Mouse (Mus musculus): ENCODE results near the gene Vgll4. TPM values are rescaled to one million over a fixed set of nuclear protein-coding genes. Genes with fewer than 3 reads are reported as not detected.
"Not testable (repeated sequence)": the region's sequence is repeated elsewhere in the genome, so short reads cannot be mapped to it uniquely, and the experiment has no call there.

Vgll4 gene
- total RNA-seq, 2 experiments from 2014 or later: 42.2 to 48.2 TPM

- no peak for DNase-seq (ENCODE audit: low spot score in 2 of 2)
These were observed 70.1 kb downstream of the Vgll4 start for GRCm38 (mm10) chr6:114899652-114900051.

DNA sequence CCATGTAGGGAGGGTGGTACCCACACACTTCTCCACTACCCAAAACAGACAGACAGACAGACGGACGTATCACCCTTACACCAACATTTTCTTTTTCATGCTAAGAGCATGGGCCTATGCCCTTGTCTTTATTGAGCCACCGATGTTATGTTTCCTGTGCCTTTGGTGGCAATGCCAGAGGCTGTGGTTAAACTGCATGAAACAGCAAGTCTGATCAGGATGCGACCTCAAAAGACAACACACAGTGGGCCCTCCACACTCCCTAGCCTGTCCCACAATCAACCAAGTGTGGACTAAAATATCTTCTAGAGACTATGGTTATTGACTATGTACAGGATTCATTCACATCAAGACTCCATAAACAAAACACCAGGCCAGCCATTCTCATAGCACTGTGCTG lies 70.8 kb downstream of the Vgll4 start:
- no peak for DNase-seq (ENCODE audit: low spot score in 2 of 2)

DNA sequence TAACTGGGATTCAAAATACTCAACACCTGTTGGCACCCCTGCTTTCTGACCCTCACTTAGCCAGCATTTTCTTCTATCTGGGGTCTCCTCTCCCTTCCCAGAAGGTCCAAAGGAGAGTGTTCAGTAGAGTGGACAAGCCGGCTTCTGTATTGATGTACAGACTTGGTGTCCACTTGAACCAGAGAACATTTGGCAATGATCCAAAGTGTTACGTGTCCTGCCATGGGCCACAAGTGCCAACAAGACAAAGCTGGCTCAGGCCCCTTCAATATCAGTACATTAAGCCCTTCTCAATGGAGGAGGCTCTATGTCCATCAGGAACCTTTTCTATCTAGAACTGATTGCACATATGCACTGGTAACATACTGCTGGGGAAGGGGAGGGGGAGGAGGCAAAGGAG lies 73.5 kb downstream of the Vgll4 start:
- DNase-seq (ENCODE audit: low spot score in 2 of 2): no peak

DNA sequence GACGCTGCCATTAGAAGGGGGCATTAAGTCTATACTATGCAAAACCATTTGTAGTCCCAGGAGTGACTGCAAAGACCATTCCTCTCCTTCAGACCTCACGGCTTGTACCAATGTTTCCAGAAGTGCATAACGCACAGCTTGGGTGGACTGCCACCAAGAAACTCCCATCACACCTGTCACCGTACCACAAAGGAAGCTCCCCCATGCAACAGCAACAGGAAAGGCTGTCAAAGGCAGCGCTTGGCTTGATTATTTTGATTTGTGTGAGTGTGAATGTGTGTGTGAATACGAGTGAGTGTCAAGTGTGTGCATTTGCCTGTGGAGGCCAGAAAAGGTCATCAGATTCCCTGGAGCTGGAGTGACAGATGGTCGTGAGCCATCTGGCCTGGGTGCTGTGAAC lies 74.6 kb downstream of the Vgll4 start:
- no peak for DNase-seq (ENCODE audit: low spot score in 2 of 2)

GRCm38 (mm10) chr6:114894548-114895106 lies 75.2 kb downstream of the Vgll4 start:
- DNase-seq (ENCODE audit: low spot score in 2 of 2): no peak

DNA sequence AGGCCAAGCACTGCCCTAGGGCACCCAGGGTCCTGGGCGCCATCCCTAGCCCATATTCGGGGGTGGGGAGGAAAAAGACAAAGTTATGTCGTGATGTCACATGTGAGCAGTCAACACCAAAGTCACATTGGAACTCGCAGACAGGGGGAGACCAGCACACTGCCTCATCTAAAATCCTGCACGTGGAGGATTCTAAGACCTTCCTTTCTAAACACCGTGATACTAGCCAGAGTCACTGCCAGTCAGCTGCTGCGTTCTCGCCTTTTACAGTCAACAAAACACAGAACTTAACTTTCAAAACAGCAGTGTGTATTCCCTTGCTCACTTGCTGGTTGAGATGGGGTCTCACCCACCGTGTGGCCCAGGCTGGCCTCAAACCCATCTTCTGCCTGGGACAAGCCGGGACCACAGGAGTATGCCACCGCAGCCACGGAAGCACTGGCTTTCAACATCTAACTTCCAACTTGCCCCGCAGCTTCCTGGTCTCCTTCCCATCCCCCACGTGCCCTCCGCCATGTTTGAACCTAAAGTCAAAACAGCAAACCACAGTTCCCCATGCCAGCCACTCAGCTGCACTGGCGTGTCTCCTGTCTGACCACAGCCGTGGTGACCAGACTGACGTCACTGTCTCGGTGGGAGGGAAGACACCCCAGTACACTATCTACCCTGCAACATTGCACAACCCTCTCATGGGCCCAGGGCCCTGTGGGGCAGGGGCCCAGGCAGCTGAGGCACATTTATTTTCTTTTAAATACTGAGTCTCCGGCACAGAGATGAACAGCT lies 76.2 kb downstream of the Vgll4 start:
- no peak for DNase-seq (ENCODE audit: low spot score in 2 of 2)

DNA sequence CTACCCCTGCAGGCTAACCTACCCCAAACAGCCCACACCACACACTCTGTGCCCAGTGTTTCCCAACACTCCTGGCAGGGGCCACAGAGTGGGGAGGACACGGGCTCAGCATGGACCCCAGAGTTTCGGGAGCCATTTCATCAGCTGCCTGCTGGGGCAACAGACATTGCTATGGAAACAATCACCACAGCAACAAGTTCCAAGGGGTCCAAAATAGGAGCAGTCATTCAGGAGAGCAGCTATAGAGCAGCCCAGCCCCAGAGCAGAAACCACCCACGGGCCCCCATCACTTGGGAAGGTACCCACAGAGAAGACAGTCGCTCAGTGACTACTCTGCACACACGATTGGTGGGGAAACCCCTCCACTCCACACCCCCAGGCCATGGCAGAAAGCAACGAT lies 77.4 kb downstream of the Vgll4 start:
- DNase-seq (ENCODE audit: low spot score in 2 of 2): no peak

DNA sequence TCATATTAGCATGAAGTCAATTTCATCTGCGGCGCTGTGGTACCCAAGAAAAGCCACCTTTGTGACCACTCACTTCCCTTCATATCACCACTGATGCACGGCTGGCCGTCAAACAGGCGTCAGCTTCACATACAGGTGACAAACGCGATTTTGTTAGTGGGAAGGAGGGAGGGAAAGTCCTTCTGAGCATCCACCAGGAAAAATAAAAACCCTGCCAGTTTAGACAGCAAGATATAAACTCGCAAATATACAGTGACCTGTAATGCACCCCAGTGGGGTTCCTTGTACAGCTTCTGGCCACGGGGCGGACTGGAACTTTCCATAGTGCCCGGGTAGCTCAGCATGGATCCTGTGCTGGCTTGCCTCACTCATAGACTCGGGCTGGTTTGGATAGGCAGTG lies 78.0 kb downstream of the Vgll4 start:
- no peak for DNase-seq (ENCODE audit: low spot score in 2 of 2)

- no peak for DNase-seq (ENCODE audit: low spot score in 2 of 2)
These were observed 78.5 kb downstream of the Vgll4 start for GRCm38 (mm10) chr6:114891272-114891671.

DNA sequence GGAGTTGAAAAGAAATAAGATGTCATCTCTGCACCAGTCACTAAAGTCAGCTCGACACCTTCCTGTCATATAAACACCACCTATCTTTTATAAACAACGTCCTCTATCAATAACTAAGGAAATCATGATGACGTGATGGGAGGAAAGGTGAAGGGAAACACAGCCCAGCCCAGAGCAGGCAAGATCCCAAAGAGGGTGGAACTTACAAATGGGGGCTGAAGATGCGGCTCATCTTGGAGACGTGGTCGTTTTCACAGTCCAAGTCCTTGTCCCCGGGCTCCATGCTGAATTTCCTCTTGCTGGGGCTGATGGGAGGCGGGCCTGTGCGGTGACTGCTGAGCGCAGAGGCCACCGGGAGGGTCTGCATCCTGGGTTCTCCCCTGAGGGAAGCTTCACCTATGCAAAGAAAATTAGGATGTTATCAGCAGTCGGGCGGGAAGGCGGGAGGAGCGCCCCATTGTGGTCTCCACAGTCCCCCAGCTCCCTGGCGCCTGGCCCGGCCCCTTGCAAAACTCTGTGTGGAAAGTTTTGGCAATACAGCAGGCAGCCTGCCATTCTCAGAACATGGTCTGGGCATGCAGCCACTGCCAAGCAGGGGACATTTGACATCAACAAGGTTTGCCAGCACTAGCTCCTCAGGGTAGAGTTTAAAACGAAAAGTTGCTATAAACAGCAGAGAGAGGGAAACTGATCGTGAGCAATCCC lies 79.2 kb downstream of the Vgll4 start:
- DNase-seq (ENCODE audit: low spot score in 2 of 2): peak; percentile 65 to 80

- not testable (repeated sequence) for DNase-seq (ENCODE audit: low spot score in 2 of 2)
These were observed 79.8 kb downstream of the Vgll4 start for GRCm38 (mm10) chr6:114889971-114890370.

DNA sequence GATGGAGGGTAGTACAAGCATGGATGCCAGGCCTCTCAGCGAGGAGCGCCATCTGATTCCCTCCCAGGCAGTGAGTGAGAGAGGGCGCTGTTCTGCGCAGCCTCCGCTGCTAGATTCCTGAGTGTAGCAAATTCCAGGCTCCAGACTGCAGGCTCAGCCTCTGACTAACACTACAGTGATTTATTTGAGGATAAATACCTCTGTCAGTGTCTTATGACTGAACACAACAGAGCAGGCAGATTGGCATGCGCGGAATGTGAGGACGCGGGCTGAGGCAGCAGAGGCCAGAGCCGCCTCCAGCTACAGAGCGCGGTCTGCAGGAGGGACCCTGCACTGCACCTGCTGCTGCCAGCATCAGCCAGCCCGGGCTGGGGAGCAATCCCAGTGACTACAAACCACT lies 80.9 kb downstream of the Vgll4 start:
- DNase-seq (ENCODE audit: low spot score in 2 of 2): peak; percentile 63 to 82

DNA sequence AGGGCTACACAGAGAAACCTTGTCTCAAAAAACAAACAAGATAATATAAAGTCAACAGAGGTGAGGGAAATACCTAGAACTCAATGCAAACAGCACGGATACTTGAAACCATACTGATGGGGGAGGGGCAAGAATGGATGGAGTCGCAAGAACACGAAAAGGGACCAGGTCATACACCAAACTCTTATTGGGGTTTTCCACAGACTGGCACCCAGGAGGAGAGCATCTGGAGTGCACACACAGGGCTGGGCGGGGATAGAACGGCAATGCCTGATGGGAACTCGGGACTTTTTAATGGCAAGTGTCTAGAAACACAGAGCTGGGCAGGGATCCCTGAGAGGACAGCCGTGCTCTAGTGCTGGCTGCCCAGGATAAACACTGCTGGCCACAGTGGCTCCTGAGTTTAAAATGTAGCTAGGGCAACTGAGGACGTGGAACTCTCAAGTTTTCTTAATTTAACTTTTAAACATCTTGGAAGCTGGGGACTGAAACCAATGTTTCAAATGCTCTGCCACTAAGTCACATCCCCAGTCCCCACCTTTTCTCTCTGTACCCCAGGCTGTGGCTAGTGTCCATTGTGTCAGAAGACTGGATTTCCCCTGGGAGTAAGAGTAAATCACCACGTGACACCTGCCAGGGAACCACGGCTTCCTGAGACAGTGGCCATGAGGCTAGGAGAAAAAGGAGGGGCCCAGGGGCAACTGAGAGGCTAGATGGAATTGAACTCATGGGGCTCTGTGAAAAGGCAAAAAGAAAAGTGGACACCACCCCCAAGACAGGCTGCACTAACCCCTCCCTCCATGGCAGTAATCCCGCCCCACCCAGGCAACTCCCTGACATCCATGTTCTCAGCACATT lies 83.1 kb downstream of the Vgll4 start:
- DNase-seq (ENCODE audit: low spot score in 2 of 2): no peak

DNA sequence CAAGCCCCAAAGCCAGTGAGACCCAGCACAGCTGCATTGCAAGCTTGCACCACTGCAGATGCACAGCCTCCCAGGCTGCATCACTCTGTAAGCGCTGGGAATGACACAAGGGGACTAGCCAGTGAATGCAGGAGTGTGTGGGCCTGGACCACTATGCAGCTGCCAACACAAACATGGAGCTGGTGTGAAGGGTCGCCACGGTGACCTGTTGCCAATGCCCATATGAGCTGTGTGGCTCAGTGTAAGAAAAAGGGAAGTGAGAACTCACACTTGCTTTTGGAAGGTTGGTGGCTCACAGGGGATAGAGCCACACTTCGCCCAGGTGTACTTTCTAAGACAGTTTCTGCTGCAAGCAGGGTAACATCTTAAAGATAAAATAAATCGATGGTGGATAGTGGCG lies 83.8 kb downstream of the Vgll4 start:
- no peak for DNase-seq (ENCODE audit: low spot score in 2 of 2)

DNA sequence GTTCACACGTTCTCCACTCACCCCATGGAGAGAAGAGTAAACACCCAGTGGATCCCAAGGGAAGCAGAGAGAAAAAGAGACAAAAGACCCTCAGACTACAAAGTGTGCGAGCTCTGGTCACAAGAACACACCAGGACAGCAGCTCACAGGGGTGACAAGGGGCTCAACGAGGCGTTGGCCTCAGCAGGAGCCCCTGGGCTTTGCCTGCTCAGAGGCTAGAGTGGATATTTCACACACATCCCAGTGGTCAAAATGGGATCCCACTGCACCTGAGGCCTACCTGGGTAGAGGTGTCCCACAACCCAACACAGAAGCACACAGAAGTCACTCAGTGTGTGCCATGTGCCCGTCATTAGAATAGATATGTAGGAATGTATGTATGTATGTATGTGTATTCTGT lies 84.7 kb downstream of the Vgll4 start:
- no peak for DNase-seq (ENCODE audit: low spot score in 2 of 2)

GRCm38 (mm10) chr6:114883261-114883740 lies 86.5 kb downstream of the Vgll4 start:
- peak in 1 of 2 experiments; percentile 70 for DNase-seq (ENCODE audit: low spot score in 2 of 2)

DNA sequence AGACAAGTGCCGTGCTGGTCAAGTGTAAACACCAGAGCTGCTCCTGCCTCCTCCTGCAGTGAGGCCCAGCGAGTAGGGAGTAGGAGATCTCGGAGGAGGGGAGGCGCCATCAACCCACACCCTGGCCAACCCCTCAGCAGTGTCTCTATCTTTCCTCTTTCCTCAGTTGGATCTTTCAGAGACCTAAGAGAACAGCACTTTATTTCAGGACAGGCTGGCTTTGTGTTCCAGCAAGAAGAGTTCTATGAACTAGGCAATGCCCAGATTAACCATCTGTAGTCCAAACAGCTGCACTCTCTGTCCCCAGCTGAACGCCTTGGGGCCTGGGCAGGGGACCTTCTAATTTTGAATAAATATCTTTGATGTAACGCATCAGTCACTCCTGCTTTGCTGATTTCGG lies 87.1 kb downstream of the Vgll4 start:
- DNase-seq (ENCODE audit: low spot score in 2 of 2): no peak

DNA sequence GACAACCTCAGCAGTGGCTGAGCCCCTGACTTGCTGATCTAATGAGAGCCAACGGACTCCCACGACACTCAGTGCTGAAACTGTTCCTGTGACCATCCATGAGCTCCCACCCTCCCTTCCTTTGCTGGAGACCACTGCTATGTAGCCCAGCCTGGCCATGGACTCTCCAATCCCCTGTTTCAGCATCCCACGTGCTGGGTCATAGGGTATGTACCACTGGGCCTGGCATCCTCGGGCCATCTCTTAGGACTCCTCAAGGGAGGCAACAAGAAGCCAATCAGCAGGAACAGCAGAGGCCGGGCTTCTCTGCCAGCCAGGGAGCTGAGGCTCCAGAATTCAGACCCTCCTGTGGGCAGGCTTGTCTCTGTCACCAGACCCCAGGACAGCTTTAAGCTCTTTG lies 87.6 kb downstream of the Vgll4 start:
- no peak for DNase-seq (ENCODE audit: low spot score in 2 of 2)

DNA sequence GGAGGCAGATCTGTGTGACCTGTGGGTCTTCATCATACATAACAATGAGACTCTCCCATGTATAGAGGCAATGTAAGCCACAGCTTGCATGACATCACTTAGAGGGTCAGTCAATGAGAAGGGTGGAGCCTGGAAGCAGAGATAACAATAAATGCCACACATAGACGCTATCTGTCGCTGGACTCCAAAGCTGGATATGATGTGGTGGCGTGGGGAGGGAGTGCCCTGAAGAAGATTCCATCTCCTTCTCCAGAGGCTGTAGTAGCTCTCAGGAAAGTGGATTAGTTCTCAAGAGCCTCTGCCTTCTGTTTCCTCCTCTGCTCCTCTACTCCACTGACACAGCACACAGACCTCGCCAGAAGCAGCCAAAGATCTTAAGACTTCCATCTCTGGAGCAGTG lies 89.0 kb downstream of the Vgll4 start:
- DNase-seq (ENCODE audit: low spot score in 2 of 2): no peak

GRCm38 (mm10) chr6:114878841-114879520 lies 90.8 kb downstream of the Vgll4 start:
- no peak for DNase-seq (ENCODE audit: low spot score in 2 of 2)

DNA sequence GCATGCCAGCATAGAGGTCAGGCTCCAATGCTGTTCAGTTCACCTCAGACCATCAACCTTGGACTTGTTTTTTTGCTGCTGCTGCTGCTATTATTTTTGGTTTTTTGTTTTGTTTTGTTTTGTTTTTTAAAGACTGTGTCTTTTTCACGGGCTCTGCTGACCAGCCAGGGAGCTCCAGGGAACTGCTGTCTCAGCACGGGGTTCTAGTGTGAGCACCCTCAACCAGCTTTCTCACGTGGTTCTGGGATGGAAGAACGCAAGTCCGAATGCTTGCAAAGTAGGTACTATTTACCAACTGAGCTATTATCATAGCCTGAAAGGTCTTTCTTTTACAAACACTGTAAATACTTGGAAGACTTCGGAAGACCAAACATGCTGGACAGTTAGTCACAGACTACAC lies 93.2 kb downstream of the Vgll4 start:
- DNase-seq (ENCODE audit: low spot score in 2 of 2): no peak

All from gastrocnemius, postnatal 4 days (tissue).